Mouse (Mus musculus): Measurements from ENCODE around the gene Paqr7. TPM values are rescaled to one million over a fixed set of nuclear protein-coding genes. Genes with fewer than 3 reads are reported as not detected.

The Paqr7 gene
- total RNA-seq (2012; rRNA removed): 1.3 and 2.7 TPM in 2 replicates
- 0.43 and 0.55 TPM in 2 replicates for total RNA-seq (2014; rRNA removed)
- polyA plus RNA-seq (2012; ENCODE audit: insufficient read length, low read depth): 0.74 and 0.89 TPM in 2 replicates

GRCm38 (mm10) chr4:134496595-134497210 lies at the start of gene Paqr7:
Gene Paqr7 (plus strand): TSS chr4:134496697.
- TF ChIP-seq KAT2A (IDR thresholded peaks at IDR 0.05; ENCODE audit: insufficient replicate concordance, low read length) (no peak), ELF1 (IDR thresholded peaks at IDR 0.05; ENCODE audit: low read depth, low read length) (peak; percentile 27; the same call in 1 of the 2 replicates), SIN3A (IDR thresholded peaks at IDR 0.05; ENCODE audit: low read length) (0 out of 2 replicates have a peak, but pooled peaks have one; percentile 36), IRF4 (IDR thresholded peaks at IDR 0.05; ENCODE audit: low read depth, low read length) (0 out of 2 replicates have a peak, but pooled peaks have one; percentile 5), BHLHE40 (IDR thresholded peaks at IDR 0.05; ENCODE audit: low read depth, low read length) (peak; percentile 41; the same call in 1 of the 2 replicates), POLR2A (IDR thresholded peaks at IDR 0.05; ENCODE audit: low read depth, low read length) (peak; percentile 40; the same call in 1 of the 2 replicates), USF2 (conservative IDR thresholded peaks at IDR 0.05; ENCODE audit: low read depth, low read length) (no peak), MAZ (IDR thresholded peaks at IDR 0.05; ENCODE audit: low read depth, low read length) (peak; percentile 24; the same call in 1 of the 2 replicates), ZMIZ1 (IDR thresholded peaks at IDR 0.05; ENCODE audit: low read depth, low read length) (0 out of 2 replicates have a peak, but pooled peaks have one; percentile 26)
- DNase-seq (ENCODE audit: extremely low read depth): no peak
- no peaks in the 10 kb centered on the region for H3K9me3 ChIP-seq (replicated peaks; ENCODE audit: low read length)
- dilution Hi-C loops (cut with MboI; ENCODE audit: extremely low pct_ligation_motif_present, extremely low pct_unique_long_range_greater_than_20kb, low sequenced_read_pairs): no loop called here
- H3K9ac ChIP-seq (ENCODE audit: insufficient read depth, low read depth): 0 out of 2 replicates have a peak within 1 kb of the TSS, but pooled peaks have one; percentile 18
- no peak within 1 kb of the TSS for H3K27ac ChIP-seq (ENCODE audit: insufficient read depth, low read depth)
- H3K27me3 ChIP-seq (replicated peaks): peaks cover 51% of the 10 kb centered on the region
- no peaks in the 10 kb centered on the region for H3K79me2 ChIP-seq (replicated peaks; ENCODE audit: control insufficient read depth, extremely low read depth, insufficient read depth, poor library complexity, severe bottlenecking)
- in situ Hi-C loops (cut with MboI; ENCODE audit: low pct_ligation_motif_present, low pct_unique_long_range_greater_than_20kb, low sequenced_read_pairs): loop anchor here (25.0 kb wide), 1 partner anchor 234 kb away; the partner anchor contains the start of gene Grrp1
- H3K4me2 ChIP-seq (ENCODE audit: insufficient read depth, low read depth, poor library complexity, severe bottlenecking): peak within 1 kb of the TSS; percentile 52
- peak within 1 kb of the TSS; percentile 28 to 66 (median 35) for H3K4me3 ChIP-seq (replicated peaks in 1 of 3; ENCODE audit: low read depth in 2 of 3, low read length in 2 of 3, poor library complexity in 1 of 3)
- peaks cover 4 to 7% of the 10 kb centered on the region in 2 experiments for H3K4me1 ChIP-seq (ENCODE audit: control insufficient read depth in 1 of 2, insufficient read depth in 2 of 2)
- no peaks in the 10 kb centered on the region for H3K36me3 ChIP-seq (replicated peaks in 1 of 2; ENCODE audit: control insufficient read depth in 1 of 2, insufficient read depth in 1 of 2, low read length in 1 of 2)

GRCm38 (mm10) chr4:134447966-134448365 lies 48.5 kb upstream of the Paqr7 start:
- Histone ChIP-seq H3K9ac (ENCODE audit: insufficient read depth, low read depth) (no peak overlapping the region), H3K4me3 (replicated peaks in 1 of 3; ENCODE audit: low read depth in 2 of 3, low read length in 2 of 3, poor library complexity in 1 of 3) (no peak overlapping the region), H3K27me3 (replicated peaks) (peaks cover 20% of the 10 kb centered on the region), H3K4me2 (ENCODE audit: insufficient read depth, low read depth, poor library complexity, severe bottlenecking) (no peak overlapping the region), H3K9me3 (replicated peaks; ENCODE audit: low read length) (no peaks in the 10 kb centered on the region), H3K79me2 (replicated peaks; ENCODE audit: control insufficient read depth, extremely low read depth, insufficient read depth, poor library complexity, severe bottlenecking) (no peaks in the 10 kb centered on the region), H3K4me1 (ENCODE audit: control insufficient read depth in 1 of 2, insufficient read depth in 2 of 2) (peaks cover 2 to 8% of the 10 kb centered on the region in 2 experiments; a peak in 2 of 4 replicates), H3K27ac (ENCODE audit: insufficient read depth, low read depth) (no peak overlapping the region), H3K36me3 (replicated peaks in 1 of 2; ENCODE audit: control insufficient read depth in 1 of 2, insufficient read depth in 1 of 2, low read length in 1 of 2) (no peaks in the 10 kb centered on the region)
- dilution Hi-C loops (cut with MboI; ENCODE audit: extremely low pct_ligation_motif_present, extremely low pct_unique_long_range_greater_than_20kb, low sequenced_read_pairs) (no loop called here), in situ Hi-C loops (cut with MboI; ENCODE audit: low pct_ligation_motif_present, low pct_unique_long_range_greater_than_20kb, low sequenced_read_pairs) (no loop called here)
- DNase-seq (ENCODE audit: extremely low read depth): no peak
- TF ChIP-seq MAX (IDR thresholded peaks at IDR 0.05; ENCODE audit: low read length) (no peak), MXI1 (IDR thresholded peaks at IDR 0.05; ENCODE audit: low read depth, low read length) (no peak)
